Mouse (Mus musculus): ENCODE data around the gene Nr4a1. TPM values are rescaled to one million over a fixed set of nuclear protein-coding genes. Genes with fewer than 3 reads are reported as not detected.

Gene Nr4a1
- total RNA-seq, 2 experiments from 2014 or later: 7.7 to 10.5 TPM

DNA sequence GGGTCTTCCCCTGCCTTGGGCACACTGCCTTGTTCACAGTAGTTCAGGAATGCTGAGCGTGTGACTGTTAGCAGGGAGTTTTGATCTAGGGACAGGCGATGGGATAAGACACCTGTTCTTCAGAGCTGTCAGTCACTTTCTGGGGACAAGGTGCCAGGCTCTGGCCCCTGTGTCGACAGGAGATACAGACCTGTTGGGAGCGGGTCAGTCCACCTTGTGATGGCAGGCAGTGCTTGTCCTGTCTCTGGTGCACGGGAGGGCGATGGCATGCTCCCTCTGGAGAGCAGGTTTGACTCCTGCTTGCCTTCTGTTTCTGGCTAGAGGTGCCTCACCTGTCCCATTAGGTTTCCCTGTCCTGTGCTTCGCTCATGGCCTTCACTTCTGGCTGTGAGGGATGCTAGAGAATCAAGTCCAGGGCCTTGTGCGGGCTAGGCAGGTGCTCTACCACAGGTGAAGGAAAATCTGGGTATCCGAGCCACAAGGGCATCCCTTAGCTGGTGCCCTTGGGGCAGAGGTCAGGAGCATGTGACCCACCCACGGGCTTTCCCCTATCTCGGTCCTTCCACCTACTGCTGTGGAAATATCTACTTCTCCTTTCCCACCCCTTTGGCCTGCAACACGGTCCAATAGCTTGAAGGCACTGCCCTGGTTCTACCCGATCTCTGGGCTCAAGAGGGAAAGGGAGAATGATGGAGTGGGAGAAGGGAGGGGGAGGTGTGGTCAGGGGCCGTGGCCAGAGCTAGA, 2.6 kb downstream of the Nr4a1 start:
- no peak for DNase-seq

DNA sequence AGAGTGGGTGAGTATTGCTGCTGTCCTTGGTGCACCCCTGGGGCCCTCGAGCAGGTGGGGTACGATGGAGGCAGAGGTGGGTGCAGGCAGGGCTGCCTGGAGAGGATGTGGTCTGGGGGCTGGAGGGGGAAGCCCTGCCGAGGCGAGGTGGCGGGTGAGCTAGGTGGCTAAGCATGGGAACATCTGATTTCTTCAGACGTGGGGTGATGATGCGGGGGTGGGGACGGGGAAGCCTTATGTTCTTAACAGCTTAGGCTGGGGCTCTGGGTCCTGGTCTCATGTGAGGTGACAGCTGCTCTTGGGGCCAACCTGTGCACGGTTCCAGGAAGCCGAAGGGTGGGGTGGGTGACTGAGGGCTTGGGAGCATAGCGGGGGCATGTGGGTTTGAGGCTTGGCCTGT, 4.4 kb downstream of the Nr4a1 start:
- no peak for DNase-seq

DNA sequence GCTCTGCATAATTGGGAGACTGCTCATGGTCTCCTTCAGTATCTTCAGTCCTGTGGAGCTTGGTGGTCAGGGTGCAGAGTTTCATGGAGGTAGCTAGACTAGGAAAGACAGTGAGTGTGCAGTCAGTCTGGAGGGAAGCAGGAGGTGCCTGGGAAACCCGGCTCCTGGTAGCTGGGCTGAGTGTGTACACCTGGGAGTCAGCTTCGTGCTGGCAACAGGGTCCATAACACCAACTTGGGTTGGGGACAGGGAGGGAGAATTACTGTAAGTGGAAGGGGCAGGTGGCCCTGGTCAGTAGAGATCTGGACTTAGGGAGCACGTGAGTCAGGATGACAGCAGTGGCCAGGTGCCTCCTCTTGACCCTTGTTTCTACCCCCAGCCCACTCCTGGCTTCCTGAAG, 5.9 kb downstream of the Nr4a1 start:
- no peak for DNase-seq

DNA sequence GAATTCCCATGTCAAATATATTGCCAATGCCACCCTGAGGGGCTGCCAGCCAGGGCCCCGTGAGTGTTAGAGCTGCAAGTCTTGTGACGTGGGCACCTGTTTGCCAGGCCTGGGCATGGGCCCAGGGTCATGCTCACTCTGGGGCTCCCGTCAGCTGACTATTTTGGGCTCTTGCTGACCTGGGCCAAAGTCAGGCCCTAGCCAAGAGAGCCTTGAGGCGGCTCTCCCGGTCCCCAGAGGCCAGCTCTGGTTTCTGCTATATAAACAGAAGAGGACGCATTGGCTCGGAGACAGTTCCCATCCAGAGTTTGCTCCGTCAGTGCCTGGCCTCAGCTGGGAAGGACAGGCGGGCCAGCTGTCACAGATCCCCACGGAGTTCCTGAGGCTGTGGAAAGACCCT, 6.3 kb downstream of the Nr4a1 start:
- DNase-seq: peak; percentile 92 to 95

DNA sequence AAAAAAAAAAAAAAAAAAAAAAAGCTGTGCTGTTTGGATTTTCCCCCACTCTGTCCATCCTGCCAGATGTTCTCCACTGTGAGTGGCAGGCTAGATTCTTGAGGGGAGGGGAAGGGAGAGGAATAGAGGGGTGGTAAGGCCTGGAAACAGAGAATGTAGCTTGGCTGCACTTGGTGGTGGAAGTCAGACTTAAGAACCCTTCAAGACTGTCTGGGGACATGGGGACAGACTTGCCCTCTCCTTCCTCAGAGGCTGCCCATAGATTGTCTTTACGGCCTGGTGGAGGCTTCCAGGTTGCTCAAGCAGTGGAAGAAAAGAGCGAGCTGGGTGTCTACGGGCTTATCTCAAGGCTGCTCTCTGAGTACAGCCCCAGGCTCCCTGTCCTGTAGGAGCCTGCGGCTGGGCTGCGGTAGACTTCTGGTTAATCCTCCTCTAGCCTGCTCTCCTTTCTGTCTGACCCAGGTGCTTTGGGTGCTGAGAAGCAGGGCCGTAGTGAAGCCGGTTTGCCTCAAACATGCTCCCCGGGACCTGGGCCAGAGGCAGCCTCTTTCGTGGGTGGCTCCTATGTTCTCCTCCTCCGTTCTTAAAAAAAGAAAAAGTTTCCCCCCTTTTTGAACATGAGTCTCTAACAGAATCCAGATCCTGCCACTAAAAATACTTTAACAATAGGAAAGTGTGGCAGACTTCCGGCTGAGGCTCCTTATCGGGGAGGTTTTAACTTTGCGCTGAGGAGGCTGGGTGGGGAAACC, 7.0 kb downstream of the Nr4a1 start:
- peak; percentile 64 to 72 for DNase-seq

DNA sequence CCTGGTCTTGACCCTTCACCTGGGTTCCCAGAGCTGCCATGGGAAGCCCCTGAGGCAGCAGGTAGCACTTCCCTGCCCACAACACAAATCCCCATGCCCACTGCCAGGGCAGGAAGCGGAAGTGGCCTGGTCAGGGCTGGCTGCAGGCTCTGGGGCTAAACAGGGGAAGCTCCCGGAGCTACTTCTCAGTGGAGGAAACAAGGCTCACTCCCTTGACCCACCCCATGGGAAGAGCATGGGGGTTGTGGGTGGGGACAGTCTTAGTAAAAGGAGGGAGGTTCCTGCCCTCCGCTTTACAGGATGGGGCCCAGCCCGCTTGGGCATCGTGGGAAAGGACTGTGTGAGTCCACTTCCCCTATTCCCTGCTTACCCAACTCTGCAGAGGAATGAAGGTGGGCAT, 8.4 kb downstream of the Nr4a1 start:
- peak in 1 of 2 experiments; percentile 81 for DNase-seq

DNA sequence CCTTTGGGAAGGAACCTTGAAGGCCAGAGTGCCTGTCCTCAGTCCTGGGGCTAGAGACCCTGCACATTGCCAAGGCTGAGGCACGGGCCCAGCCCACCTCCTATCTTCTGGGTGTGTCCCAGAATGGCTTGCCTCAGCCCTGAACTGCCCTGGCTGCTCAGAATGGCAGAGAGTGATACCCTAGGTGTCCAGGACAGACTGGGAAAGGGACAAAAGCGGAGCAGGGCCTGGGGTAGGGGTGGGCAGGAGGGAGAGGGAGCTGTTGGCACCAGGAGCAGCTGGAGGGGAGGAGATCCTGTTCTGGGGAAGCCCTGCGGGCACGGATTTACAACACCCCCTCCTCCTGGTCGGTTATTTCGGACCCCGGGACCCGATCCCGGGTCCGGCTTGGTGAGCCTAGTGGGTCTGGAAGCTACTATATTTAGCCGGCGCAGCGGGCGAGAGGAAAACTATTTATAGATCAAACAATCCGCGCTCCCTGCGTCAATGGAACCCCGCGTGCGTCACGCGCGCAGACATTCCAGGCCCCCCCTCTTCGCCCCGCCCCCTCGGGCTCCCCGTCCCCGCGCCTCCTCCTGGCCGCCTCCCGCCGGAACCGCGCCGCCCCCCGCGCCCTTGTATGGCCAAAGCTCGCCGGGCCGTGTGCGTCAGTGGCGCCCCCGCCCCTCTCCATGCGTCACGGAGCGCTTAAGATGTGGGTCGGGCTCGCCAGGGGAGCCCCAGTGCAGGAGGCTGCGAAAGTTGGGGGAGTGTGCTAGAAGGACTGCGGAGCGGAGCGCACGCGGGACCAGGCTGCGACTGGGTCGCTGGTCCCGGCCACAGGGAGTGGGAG, 12.3 kb downstream of the Nr4a1 start:
- DNase-seq: peak; percentile 97

DNA sequence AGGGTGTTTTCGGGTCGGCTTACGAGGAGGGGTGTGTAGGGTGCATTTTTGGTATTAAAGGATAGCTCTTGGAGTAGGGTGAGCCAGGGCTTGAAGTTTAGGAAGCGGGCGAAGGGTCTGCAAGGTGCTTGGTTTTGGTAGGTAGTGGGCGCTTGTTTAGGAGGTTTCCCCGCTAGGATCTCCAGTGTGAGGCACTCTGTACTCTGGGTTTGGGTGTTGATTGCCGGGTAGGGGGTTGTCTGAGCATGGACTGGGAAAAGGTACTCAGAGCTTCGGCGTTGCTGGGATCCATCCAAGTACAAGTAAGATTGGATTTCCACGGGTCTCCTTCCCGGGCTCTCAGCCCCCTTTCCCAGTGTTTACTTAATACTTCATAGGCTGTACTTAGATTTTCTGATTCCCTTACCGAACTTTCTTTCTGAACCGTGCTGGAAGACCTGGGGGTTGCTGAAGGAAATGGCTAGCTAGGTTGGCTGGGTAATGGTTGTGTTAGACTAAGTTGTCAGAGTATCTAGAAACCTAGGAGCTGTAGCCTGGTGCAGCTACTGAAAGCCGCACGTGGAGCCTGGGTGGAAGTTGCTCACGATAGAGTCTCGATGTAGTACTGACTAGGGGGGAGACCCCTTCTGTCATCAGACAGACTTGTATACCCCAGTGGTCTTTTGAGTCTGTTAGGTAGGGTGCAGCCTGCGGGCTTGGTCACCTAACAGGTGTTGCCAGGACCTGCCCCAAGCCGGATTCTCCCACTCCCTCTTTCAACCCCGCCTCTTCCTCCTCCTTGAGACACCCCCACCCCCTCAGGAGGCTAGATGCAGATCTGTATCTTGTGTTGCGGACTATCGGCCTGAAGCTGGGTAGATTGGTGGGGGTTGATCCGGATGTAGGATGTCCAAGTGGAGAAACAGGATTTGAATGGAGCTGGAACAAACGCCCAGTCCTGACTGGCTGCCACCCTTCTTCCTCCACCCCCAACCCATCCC, 13.3 kb downstream of the Nr4a1 start:
- DNase-seq: peak; percentile 49 to 62

DNA sequence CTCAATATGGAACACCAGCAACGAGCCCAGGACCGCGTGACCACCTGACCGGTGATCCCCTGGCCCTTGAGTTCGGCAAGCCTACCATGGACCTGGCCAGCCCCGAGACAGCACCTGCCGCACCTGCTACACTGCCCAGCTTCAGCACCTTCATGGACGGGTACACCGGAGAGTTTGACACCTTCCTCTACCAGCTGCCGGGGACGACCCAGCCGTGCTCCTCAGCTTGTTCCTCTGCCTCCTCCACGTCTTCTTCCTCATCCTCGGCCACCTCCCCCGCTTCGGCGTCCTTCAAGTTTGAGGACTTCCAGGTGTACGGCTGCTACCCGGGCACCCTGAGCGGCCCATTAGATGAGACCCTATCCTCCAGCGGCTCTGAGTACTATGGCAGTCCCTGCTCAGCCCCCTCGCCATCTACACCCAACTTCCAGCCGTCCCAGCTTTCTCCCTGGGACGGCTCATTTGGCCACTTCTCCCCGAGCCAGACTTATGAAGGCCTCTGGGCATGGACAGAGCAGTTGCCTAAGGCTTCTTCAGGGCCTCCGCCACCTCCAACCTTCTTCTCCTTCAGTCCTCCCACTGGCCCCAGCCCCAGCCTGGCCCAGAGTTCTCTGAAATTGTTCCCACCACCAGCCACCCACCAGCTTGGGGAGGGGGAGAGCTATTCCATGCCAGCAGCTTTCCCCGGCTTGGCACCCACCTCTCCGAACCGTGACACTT, 16.2 kb downstream of the Nr4a1 start:
- DNase-seq: no peak

DNA sequence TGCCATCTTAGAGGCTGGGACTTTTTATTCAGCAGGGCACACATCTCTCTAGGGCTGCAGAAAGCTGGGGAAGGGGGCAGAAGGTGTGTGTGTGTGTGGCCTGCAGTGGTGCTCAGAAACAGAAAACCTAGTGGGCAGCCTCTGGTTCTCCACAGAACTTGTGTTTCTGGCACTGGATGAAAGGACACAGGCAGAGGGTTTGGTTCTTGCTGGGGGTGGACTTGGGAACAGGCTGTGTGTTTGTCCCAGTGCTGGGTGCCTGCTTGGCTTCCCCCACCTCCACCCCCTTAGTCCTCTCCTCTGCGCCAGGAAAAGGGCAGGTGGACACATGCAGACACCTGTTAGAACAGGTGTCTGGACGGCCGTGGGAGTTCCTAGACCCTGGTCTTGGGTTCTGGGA, 17.0 kb downstream of the Nr4a1 start:
- DNase-seq: no peak

DNA sequence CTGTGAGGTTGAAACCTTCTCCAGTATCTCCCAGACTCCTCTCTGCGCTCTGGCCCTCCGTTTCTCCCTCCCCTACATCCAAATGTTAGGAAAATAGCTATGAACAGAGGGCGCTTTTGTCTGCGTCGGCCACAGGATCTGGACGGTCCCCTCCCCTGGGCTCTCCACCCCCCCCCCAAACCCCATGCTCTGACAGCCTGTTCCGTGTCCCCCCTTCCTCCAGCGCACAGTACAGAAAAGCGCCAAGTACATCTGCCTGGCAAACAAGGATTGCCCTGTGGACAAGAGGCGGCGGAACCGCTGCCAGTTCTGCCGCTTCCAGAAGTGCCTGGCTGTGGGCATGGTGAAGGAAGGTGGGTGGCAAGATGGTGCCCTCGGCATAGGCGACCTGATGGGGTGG, 17.4 kb downstream of the Nr4a1 start:
- no peak for DNase-seq

DNA sequence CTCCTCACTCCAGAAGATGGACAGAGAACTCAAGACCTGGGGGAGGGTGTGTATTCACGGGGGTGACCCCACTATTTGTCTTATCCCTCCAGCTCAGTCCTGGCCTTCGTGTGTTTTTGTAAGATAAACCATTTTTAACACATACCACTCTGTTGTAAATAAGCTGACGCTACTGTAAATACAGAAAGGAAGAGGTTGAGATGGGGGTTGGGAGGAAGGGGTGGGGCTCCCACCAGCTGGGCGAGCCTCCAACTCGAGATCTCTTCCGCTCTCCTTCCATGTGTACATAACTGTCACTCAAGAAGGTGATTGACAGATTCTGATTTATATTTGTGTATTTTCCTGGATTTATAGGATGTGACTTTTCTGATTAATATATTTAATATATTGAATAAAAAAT, 20.3 kb downstream of the Nr4a1 start:
- DNase-seq: no peak

DNA sequence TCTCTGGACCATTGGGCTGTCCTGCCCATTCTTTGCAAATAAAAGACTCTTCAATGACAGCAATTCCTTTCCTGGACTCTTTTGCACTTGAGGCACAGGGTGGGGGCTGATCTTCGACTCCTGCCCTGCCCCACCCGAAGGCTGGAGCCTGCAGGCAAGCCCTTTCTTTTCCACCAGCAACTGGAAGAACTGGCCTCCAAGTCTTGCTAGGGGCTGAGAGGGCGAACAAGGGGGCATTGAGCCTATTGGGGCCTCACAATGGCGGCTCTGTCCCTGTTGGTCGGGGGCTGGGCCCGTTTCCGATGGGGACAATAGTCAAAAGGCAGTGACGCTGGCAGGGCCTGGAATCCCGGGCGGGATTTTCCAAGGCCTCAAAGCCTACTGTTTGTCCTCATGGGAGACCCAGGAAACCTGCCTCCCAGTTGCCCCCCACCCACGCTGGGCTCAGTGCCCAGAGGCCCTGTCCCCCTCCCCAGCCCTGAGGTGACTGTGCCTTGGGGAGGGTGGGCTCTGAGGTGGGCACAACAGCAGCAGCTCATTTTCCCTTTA, 23.4 kb downstream of the Nr4a1 start:
- DNase-seq: no peak

DNA sequence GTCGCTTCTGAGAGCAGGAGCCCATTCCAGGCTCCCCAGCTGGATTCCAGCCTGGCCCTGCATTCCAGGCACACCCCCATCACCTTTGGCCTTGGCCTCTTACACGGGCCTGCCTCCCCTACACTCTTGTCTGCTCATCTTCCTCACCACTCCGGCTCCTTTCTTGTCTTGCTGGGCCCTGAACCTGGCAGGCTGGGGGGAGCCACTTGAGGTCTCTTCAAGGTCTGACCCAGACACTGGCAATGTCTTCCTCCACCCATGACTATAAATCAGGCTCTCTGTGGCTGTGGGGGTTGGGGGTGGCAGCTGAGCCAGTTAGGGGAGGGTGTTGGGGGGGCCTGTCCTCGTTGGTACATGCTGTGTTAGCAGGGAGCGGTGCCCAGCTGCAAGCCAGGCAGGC, 24.5 kb downstream of the Nr4a1 start:
- DNase-seq: no peak

DNA sequence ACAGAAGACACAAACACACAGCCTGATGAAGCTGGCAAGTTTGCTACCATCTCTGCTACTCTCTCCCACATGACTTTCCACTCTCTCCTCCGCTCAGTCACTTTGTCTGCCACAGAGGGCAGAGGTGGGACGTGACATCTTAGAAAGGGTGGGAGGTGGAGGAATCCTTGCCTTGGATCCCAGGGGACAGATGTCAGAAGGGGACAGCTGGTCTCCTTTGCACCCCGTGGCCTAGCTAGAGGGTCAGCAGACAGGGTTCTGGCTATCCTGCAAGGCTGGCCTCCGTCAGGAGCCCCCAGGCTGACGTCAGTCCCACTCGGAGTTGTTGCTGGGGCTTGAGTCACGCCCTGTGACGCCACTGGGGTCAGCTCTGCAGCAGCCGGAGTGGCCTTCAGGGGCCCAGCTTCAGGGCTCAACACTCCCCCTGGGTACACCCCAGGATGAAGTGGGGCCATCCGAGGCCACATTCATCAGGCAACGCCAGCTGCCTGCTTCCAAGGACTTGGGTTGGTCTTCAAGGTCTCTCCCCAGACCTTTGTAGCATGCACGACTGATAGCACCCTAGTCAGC, 25.4 kb downstream of the Nr4a1 start:
- DNase-seq: no peak

DNA sequence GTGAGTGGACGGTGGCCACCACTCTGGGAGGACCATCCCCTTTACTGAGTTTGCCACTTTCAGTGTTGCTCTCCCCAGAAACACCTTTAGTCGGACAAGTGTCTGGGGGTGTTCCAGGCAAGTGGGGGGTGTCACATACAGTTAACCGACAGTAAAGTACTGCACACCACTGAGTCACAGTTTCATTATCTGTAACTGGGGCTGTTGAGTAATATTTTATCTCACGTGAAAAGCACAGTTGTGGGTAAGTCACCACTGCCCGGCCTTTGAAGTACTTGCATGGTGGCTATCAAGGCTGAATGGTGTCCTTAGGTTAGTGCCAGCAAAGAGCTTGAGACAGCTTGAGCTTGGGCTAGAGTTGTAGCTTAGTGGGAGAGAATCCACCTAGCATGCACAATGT, 28.4 kb downstream of the Nr4a1 start:
- no peak for DNase-seq

DNA sequence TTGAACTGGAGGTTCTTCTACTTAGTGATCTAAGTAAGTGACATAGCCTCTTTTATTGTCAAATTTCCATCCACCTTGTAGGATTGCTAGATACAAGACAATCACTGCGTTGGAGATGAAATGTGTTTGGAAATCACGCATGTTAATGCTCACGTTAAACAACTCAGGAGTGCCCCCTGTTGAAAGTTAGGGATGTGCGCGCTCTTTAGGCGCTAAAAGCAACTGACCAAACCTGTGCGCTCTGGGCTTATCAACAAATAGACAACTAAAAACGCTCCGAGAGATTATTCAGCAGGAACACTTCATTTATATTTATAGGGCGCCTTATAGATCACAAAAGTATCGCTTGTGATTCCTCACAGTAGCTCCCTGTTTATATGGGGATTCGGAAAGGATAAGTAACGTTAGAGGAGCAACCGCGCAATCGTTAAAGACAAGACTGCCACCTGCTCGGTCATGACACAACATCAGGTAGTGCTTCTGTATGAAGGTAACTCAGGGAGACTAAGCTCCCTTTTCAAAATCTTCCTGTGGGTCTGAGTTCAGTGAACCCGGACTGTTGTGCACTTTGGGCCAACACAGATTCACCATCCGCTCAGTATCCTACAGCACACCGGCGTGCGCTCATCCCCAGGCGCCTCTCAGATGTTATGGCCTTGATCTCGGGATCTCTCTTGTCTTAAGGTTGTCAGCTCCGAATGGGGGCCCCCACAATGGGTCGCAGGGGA, 29.3 kb downstream of the Nr4a1 start:
- DNase-seq: peak; percentile 78 to 87

DNA sequence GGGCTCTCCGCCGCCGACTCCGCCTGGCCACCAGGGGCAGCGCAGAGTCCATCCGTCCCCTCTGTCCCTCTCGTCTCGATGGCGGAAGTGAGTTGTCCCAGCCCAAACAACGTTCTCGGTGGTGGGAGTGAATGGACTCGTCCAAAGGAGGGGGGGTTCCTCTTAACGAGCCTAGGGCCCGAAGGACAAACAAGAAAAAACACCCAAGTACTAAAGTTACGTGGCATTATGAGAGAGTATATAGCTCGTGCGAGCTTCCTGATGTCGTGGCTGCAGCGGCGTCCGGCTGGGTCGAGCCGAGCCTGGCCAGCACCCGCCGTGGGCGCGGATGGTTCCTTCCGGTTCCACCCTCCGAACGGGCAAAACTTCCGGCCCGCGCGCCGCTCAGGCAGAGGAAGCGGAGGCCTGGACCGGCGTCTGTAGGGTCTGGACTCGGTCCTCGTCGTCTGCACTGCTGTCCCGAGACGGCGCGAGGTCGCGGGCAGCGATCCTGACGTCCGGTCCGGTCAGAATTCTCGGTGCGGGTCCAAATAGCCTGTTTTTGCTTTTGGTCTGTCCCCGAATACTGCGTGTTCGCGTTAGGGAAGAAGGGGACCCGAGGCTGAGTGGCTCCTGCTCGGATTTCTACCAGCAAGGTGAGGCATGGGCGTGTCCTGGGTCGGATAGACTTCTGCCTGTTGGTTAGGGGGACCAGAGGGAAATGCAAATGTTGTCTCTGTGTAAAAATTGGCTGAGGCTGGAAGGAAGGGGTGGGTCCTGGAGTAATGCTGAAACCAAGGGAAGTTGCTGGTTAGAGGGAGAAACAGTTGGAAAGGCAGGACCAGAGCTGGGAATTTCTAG, 30.1 kb downstream of the Nr4a1 start, which contains the start of gene Atg101:
Atg101 (plus strand) TSS at position 362 of the 840 bp plus-strand sequence.
- peak; percentile 93 to 95 for DNase-seq

All from heart, adult 18-20 months (tissue).